Mouse (Mus musculus) spleen, postnatal 36 days (tissue): Measurements from ENCODE around the gene Olfr1122.
"Not testable (repeated sequence)": the region's sequence is repeated elsewhere in the genome, so short reads cannot be mapped to it uniquely, and the experiment has no call there.

Experiments used
- DNase-seq, 2 experiments: peaks; one replicate each; pipeline ENCODE4 v3.0.0; 2022; ENCODE audit warnings: low spot score in 2 of 2, mixed read lengths in 1 of 2

The Olfr1122 gene

DNA sequence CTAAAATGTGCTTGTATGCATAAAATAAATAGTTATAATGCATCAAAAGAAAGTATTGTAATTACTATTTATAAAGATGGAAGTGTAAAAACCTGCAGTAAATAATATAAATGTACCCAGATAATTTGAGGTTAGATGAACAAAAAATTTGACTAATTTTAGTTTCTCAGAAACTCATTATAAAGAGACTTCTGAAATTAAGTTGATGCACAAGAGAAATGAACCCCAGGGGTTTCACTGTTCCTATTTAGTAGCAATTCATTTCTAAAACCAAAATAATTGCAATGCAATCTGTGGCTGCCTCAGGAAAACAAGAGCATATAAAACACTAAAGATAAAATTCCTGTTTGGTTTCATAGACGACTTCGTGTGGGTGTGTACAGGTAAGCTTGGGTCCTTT, at the start of gene Olfr1122:
TSS of gene Olfr1122 (plus strand) at position 301 of the 400 bp plus-strand sequence.
- no peak for DNase-seq

DNA sequence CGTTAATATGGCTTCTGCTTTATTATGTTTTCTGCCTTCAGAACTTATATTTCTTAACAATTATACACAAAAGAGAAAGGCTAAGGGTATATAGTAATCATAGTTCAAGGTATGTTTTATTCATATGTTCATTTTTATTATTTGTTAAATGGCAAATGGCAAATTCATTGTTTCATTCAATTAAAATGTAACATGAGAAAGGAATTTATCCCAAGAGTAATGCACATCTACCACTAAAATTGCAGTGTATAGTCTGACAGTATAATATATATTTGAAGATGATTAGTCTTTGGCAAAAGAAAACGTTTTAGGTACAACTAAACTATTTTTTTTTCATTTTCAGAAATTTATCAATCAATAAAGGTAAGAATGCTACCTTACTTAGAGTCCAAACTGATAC, 31.1 kb upstream of the Olfr1122 start, which contains the start of gene Olfr1120:
TSS of gene Olfr1120 (plus strand) at position 301 of the 400 bp plus-strand sequence.
- no peak for DNase-seq

DNA sequence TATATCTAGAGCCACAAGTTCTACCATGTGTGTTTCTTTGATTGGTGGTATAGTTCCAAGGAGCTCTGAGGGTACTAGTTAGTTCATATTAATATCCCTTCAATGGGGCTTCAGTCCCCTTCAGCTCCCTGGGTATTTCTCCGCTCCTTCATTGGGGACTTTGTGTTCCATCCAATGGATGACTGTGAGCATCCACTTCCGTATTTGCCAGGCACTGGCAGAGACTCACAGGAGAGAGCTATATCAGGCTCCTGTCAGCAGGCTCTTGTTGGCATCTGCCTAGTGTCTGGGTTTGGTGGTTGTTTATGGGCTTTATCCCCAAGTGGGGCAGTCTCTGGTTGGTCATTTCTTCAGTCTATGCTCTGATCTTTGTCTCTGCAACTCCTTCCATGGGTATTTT, 25.5 kb upstream of the Olfr1122 start:
- DNase-seq: not testable (repeated sequence)

DNA sequence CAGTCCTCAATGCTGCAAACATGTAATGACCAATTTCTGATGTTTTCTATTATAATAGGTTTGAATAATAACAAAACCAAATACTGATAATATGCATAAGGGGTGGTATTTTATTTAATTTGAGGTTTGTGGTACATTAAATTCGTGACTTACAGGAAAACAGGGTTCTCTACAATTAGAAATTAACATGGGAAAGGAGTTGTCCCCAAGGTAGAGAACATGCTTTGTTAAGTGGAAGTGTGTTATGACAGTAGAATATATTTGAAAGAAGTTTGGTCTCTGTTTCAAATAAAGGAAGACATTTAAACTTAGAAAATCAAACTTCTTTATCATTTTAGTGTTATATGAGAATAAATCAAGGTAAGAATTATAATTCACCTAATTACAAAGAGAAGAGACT, 16.1 kb upstream of the Olfr1122 start, which contains the start of gene Olfr1121:
TSS of gene Olfr1121 (plus strand) at position 301 of the 400 bp plus-strand sequence.
- DNase-seq: no peak

DNA sequence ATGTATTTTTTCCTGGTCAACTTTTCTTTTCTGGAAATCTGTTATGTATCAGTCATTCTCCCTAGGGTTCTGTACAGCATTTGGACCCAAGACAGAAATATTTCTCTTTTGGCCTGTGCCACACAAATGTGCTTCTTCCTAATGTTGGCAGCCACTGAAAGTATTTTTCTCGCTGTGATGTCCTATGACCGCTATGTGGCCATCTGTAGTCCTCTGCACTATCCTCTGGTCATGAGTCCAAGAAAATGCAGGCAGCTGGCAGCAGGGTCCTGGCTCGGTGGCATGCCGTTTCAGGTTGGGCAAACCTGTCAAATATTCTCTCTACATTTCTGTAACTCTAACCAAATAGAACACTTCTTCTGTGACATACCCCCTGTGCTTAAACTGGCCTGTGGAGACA, 13.9 kb upstream of the Olfr1122 start:
- no peak for DNase-seq

DNA sequence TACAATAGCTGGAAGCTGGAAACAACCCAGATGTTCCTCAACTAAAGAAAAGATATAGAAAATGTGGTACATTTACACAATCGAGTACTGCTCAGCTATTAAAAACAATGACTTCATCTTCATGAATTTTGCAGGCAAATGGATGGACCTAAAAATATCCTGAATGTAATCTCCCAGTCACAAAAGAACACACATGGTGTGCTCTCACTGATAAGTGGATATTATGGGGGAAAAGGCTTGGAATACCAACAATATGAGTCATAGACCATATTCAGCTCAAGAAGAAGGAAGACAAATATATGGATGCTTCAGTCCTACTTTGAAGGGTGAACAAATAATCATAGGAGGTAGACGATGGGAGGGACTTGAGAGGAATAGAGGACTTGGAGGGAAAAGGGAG, 1.7 kb upstream of the Olfr1122 start:
- no peak for DNase-seq

DNA sequence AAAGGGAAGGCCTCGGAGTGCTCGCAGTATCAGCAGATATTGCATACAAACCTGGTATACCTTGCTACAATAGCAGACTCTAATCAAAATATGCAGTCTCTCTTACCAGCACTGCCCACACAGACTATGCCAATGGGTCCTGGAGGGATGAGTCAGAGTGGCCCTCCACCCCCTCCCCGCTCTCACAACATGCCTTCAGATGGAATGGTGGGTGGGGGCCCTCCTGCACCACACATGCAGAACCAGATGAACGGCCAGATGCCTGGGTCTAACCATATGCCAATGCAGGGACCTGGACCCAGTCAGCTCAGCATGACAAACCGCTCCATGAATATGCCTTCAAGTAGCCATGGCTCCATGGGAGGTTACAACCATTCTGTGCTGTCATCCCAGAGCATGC, 8.0 kb downstream of the Olfr1122 start:
- DNase-seq: not testable (repeated sequence)

DNA sequence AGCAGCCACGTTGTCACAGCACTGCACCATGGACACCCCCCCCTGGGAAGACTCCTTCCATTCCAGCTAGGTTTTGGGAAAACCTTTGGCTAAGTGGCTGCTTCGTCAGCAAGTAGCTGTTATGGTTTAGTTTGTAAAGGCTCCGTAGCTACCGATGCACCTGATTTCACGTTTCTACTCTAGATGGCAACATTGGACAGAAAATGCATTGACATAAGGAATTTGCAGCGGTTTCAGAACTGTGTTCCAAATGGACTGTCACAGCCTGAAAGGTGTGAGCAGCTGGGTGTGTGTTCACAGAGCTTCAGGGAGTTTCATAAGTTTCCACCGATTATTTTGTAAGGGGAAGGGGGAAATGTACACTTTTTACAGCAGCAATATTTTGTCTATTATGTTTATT, 9.0 kb downstream of the Olfr1122 start:
- not testable (repeated sequence) for DNase-seq

DNA sequence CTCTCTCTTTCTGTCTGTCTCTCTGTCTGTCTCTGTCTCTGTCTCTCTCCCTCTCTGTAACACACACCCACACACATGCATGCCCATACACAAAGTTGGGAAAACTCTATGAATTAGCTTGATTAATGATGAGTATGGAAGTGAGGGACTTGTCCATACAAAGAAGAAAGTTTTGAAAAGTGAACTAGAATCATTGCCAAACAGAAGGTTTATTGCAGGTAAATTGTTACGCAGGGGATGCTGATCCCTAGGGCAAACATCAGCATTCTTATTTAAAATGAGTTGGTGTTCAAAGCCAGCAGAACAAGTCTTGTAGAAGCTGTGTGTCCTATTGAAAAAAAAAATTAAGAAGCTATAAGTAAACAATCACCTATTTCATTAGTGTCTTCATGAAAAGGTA, 30.7 kb downstream of the Olfr1122 start, which contains the start of gene Olfr1123:
TSS of gene Olfr1123 (plus strand) at position 301 of the 400 bp plus-strand sequence.
- DNase-seq: no peak

DNA sequence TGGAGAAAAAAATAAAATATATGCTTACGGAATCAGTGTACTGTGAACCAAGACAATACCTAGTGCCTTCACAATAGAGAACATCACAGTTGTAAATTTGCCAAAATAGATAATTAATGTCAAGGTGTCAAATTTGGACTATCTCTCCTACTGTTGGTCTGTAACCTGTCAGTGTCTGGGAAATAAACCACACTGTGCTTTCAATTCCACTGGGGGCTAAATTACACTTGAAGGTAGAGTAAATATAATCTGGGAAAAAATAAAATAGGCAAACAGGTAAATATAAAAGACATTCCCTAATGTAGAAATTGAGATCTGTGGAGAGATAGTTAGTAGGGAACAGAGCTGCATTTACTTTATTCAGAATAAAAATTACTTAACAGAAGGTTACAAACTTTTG, 44.3 kb downstream of the Olfr1122 start, which contains the start of gene Olfr1124:
TSS of gene Olfr1124 (plus strand) at position 301 of the 400 bp plus-strand sequence.
- DNase-seq: no peak

DNA sequence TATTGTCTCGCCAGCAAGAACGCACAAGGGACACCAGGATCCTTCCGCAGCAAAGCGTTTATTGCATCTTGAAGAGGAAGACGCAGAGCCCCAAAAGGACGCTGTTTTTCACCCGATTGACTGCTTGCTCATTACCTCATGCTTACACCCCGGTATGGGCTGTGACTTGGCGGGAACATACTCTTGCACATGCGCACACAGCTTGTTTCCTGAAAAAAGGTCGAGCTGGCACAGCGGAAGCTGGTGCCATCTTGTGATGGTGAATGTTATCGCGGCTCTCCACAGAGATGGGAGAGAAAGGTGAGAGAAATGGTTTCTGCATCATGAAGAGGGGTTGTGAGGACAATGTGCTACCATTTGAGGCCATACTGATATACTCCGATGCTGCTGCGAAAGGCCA, 52.1 kb downstream of the Olfr1122 start:
- no peak for DNase-seq
